Mouse (Mus musculus) forebrain, postnatal 0 days (tissue): ENCODE measurements around the gene Bcl2l14. TPM values are rescaled to one million over a fixed set of nuclear protein-coding genes. Genes with fewer than 3 reads are reported as not detected.

Source experiments
- ATAC-seq: fragments of 200-750 bp; cut with Nextera tagmentation; 2 replicates; pipeline ENCODE4 v1.8.0; 2017; ENCODE audit warnings: mild to moderate bottlenecking, moderate library complexity
- DNase-seq: peaks from one replicate; pipeline ENCODE4 v3.0.0-alpha.2; 2015
- H3K27ac ChIP-seq: fragments of 300-500 bp; sonication (generic); 2 replicates; pipeline ENCODE4 v1.5.1; 2014; ENCODE audit warnings: low read depth, mild to moderate bottlenecking, antibody characterized with exemption, low read length, moderate library complexity, mixed read lengths
- H3K27me3 ChIP-seq: fragments of 300-500 bp; sonication (generic); 2 replicates; pipeline ENCODE4 v1.6.1; 2014; ENCODE audit warnings: mild to moderate bottlenecking, low read length, mixed read lengths; ENCODE audit not compliant: insufficient read depth
- H3K36me3 ChIP-seq: fragments of 300-500 bp; sonication (generic); 2 replicates; pipeline ENCODE4 v1.6.1; 2014; ENCODE audit warnings: mild to moderate bottlenecking, moderate library complexity; ENCODE audit not compliant: insufficient read depth
- H3K4me1 ChIP-seq: fragments of 300-500 bp; sonication (generic); 2 replicates; pipeline ENCODE4 v1.6.1; 2014; ENCODE audit warnings: antibody characterized with exemption; ENCODE audit not compliant: insufficient read depth
- H3K4me2 ChIP-seq: fragments of 300-500 bp; sonication (generic); 2 replicates; pipeline ENCODE4 v1.6.1; 2014; ENCODE audit warnings: low read depth, mild to moderate bottlenecking, moderate library complexity
- H3K4me3 ChIP-seq: fragments of 300-500 bp; sonication (generic); 2 replicates; pipeline ENCODE4 v1.5.1; 2014; ENCODE audit warnings: low read depth, low read length, mixed read lengths
- H3K9ac ChIP-seq: fragments of 300-500 bp; sonication (generic); 2 replicates; pipeline ENCODE4 v1.6.1; 2014; ENCODE audit warnings: mild to moderate bottlenecking
- H3K9me3 ChIP-seq: fragments of 300-500 bp; sonication (generic); 2 replicates; pipeline ENCODE4 v1.6.1; 2016; ENCODE audit warnings: low read length
- CTCF ChIP-seq: sonication (generic); IDR thresholded peaks from 2 replicates; pipeline ENCODE4 v1.5.1; 2016; ENCODE audit warnings: antibody characterized with exemption, control low read depth, low read depth
- WGBS: fragments of 180-500 bp; shearing (Covaris S2); extraction: QIAGEN DNeasy Blood & Tissue Kit; methylation state at CpG from one replicate; pipeline ENCODE4 v1.1.7; 2014; 5-methylcytosine and 5-hydroxymethylcytosine counted together
- polyA plus RNA-seq: library from polyadenylated mRNA; unstranded; fragments of >200 nt; fragmentation: Nextera tagmentation; extraction: Ambion mirVana; gene quantifications from 2 replicates; pipeline ENCODE4 v1.2.1, GENCODE M21; 2015
- total RNA-seq: library from RNA; depleted of rRNA; stranded (reverse); fragments of >200 nt; gene quantifications from 2 replicates; pipeline ENCODE4 v1.2.3, GENCODE M21; 2014; rRNA removed

The Bcl2l14 gene
- total and polyA plus RNA-seq, 2 experiments from 2014 or later = not detected

GRCm38 (mm10) chr6:134486318-134486717, 90.2 kb downstream of the Bcl2l14 start:
- DNase-seq = no peak
- TF ChIP-seq CTCF = no peak

More at GRCm38 (mm10) chr6:134486318-134486717, 90.2 kb downstream of the Bcl2l14 start:
- H3K4me2 ChIP-seq = no peak overlapping the region
- no peaks in the 10 kb centered on the region for H3K27me3 ChIP-seq
- H3K4me3 ChIP-seq = no peak overlapping the region
- H3K9ac ChIP-seq = no peak overlapping the region
- WGBS = 94% methylated on average over 9 of the region's 9 CpGs
- no peaks in the 10 kb centered on the region for H3K9me3 ChIP-seq
- no peak for ATAC-seq
- peaks cover 14% of the 10 kb centered on the region for H3K36me3 ChIP-seq
- no peak overlapping the region for H3K27ac ChIP-seq
- H3K4me1 ChIP-seq = no peaks in the 10 kb centered on the region

Other genes starting within 250 kb of the Bcl2l14 start
- 29.9 and 41.3 TPM in 2 replicates for gene Lrp6, start 170.6 kb downstream of the Bcl2l14 start, total RNA-seq
- 12.3 and 14.7 TPM in 2 replicates for gene Lrp6, start 170.6 kb downstream of the Bcl2l14 start, polyA plus RNA-seq
- gene Mansc1, start 236.2 kb downstream of the Bcl2l14 start, total RNA-seq = 1.2 and 2.8 TPM in 2 replicates
- 1.4 and 1.9 TPM in 2 replicates for gene Mansc1, start 236.2 kb downstream of the Bcl2l14 start, polyA plus RNA-seq
- 37.4 and 41.2 TPM in 2 replicates for gene Borcs5, start 243.2 kb downstream of the Bcl2l14 start, total RNA-seq
- 42.6 and 44.2 TPM in 2 replicates for gene Borcs5, start 243.2 kb downstream of the Bcl2l14 start, polyA plus RNA-seq